Mouse (Mus musculus) embryonic facial prominence, embryonic 13.5 days (tissue): ENCODE measurements around the gene Kank1. TPM values are rescaled to one million over a fixed set of nuclear protein-coding genes. Genes with fewer than 3 reads are reported as not detected.

Source experiments
- ATAC-seq: fragments of 200-750 bp; cut with Nextera tagmentation; 2 replicates; pipeline ENCODE4 v1.8.0; 2017; ENCODE audit warnings: low read depth; ENCODE audit not compliant: insufficient number of reproducible peaks, insufficient read depth, low FRiP score, low TSS enrichment
- H3K27ac ChIP-seq: fragments of 300-500 bp; sonication (generic); 2 replicates; pipeline ENCODE4 v1.5.1; 2015; ENCODE audit warnings: moderate library complexity, mild to moderate bottlenecking, inconsistent platforms
- H3K27me3 ChIP-seq: fragments of 300-500 bp; sonication (generic); 2 replicates; pipeline ENCODE4 v1.6.1; 2015; ENCODE audit warnings: mild to moderate bottlenecking, inconsistent platforms
- H3K36me3 ChIP-seq: fragments of 300-500 bp; sonication (generic); 2 replicates; pipeline ENCODE4 v1.6.1; 2015; ENCODE audit warnings: mild to moderate bottlenecking, inconsistent platforms
- H3K4me1 ChIP-seq: fragments of 300-500 bp; sonication (generic); 2 replicates; pipeline ENCODE4 v1.6.1; 2015; ENCODE audit warnings: inconsistent platforms
- H3K4me2 ChIP-seq: fragments of 300-500 bp; sonication (generic); 2 replicates; pipeline ENCODE4 v1.6.1; 2015; ENCODE audit warnings: moderate library complexity, mild to moderate bottlenecking, inconsistent platforms
- H3K4me3 ChIP-seq: fragments of 300-500 bp; sonication (generic); 2 replicates; pipeline ENCODE4 v1.5.1; 2015; ENCODE audit warnings: mild to moderate bottlenecking, inconsistent platforms
- H3K9ac ChIP-seq: fragments of 300-500 bp; sonication (generic); 2 replicates; pipeline ENCODE4 v1.6.1; 2015; ENCODE audit warnings: mild to moderate bottlenecking, inconsistent platforms
- H3K9me3 ChIP-seq: fragments of 300-500 bp; sonication (generic); 2 replicates; pipeline ENCODE4 v1.6.1; 2016; ENCODE audit warnings: inconsistent platforms
- WGBS: fragments of 180-500 bp; shearing (Covaris S2); methylation state at CpG from one replicate; pipeline ENCODE4 v1.1.7; 2015; ENCODE audit warnings: mixed read lengths; 5-methylcytosine and 5-hydroxymethylcytosine counted together
- polyA plus RNA-seq: library from polyadenylated mRNA; unstranded; fragments of >200 nt; fragmentation: Nextera tagmentation; extraction: Ambion mirVana; gene quantifications from 2 replicates; pipeline ENCODE4 v1.2.1, GENCODE M21; 2015

The Kank1 gene
- polyA plus RNA-seq, 1 experiment from 2014 or later = 22.0 TPM

- H3K36me3 ChIP-seq = peaks cover 28% of the 10 kb centered on the region
- no peaks in the 10 kb centered on the region for H3K27me3 ChIP-seq
- ATAC-seq = no peak
- H3K4me1 ChIP-seq = peaks cover 24% of the 10 kb centered on the region
- H3K4me3 ChIP-seq = no peak overlapping the region
- no peak overlapping the region for H3K9ac ChIP-seq
- no peak overlapping the region for H3K4me2 ChIP-seq
- H3K27ac ChIP-seq = no peak overlapping the region
- 58% methylated on average over 7 of the region's 7 CpGs for WGBS
- no peaks in the 10 kb centered on the region for H3K9me3 ChIP-seq
Observed at GRCm38 (mm10) chr19:25434345-25434744, 197.6 kb downstream of the Kank1 start.

GRCm38 (mm10) chr19:25434795-25435194 is 198.0 kb downstream of the Kank1 start:
- no peak overlapping the region for H3K4me3 ChIP-seq
- no peaks in the 10 kb centered on the region for H3K9me3 ChIP-seq
- H3K36me3 ChIP-seq = peaks cover 28% of the 10 kb centered on the region
- ATAC-seq = no peak
- no peaks in the 10 kb centered on the region for H3K27me3 ChIP-seq
- H3K9ac ChIP-seq = no peak overlapping the region
- H3K27ac ChIP-seq = no peak overlapping the region
- 60% methylated on average over 6 of the region's 6 CpGs for WGBS
- H3K4me2 ChIP-seq = no peak overlapping the region
- H3K4me1 ChIP-seq = peaks cover 24% of the 10 kb centered on the region

- Histone ChIP-seq H3K36me3 (peaks cover 25% of the 10 kb centered on the region), H3K4me1 (peaks cover 24% of the 10 kb centered on the region), H3K4me3 (no peak overlapping the region), H3K4me2 (no peak overlapping the region), H3K27me3 (no peaks in the 10 kb centered on the region), H3K9ac (no peak overlapping the region), H3K27ac (no peak overlapping the region), H3K9me3 (no peaks in the 10 kb centered on the region)
- WGBS = 75% methylated on average over 5 of the region's 5 CpGs
- no peak for ATAC-seq
Observed at GRCm38 (mm10) chr19:25435412-25435811, 198.6 kb downstream of the Kank1 start.

- no peaks in the 10 kb centered on the region for H3K9me3 ChIP-seq
- no peaks in the 10 kb centered on the region for H3K27me3 ChIP-seq
- H3K9ac ChIP-seq = no peak overlapping the region
- H3K4me2 ChIP-seq = no peak overlapping the region
- H3K4me1 ChIP-seq = peaks cover 24% of the 10 kb centered on the region
- ATAC-seq = no peak
- H3K4me3 ChIP-seq = no peak overlapping the region
- 70% methylated on average over 4 of the region's 4 CpGs for WGBS
- H3K27ac ChIP-seq = no peak overlapping the region
- H3K36me3 ChIP-seq = peaks cover 17% of the 10 kb centered on the region
Observed at GRCm38 (mm10) chr19:25436175-25436574, 199.4 kb downstream of the Kank1 start.

- Histone ChIP-seq H3K4me1 (peaks cover 24% of the 10 kb centered on the region), H3K36me3 (peaks cover 14% of the 10 kb centered on the region; the same call in 1 of the 2 replicates), H3K4me2 (no peak overlapping the region), H3K4me3 (no peak overlapping the region), H3K9me3 (no peaks in the 10 kb centered on the region), H3K9ac (no peak overlapping the region), H3K27me3 (no peaks in the 10 kb centered on the region), H3K27ac (no peak overlapping the region)
- 82% methylated on average over 20 of the region's 20 CpGs for WGBS
- ATAC-seq = 0 out of 2 replicates have a peak, but pooled peaks have one; percentile 56
Observed at GRCm38 (mm10) chr19:25436789-25437650, 200.2 kb downstream of the Kank1 start.

GRCm38 (mm10) chr19:25438246-25438645 is 201.5 kb downstream of the Kank1 start:
- no peaks in the 10 kb centered on the region for H3K27me3 ChIP-seq
- no peaks in the 10 kb centered on the region for H3K9me3 ChIP-seq
- no peak overlapping the region for H3K4me2 ChIP-seq
- peaks cover 24% of the 10 kb centered on the region for H3K4me1 ChIP-seq
- H3K9ac ChIP-seq = no peak overlapping the region
- peaks cover 5% of the 10 kb centered on the region; the same call in 1 of the 2 replicates for H3K36me3 ChIP-seq
- ATAC-seq = no peak
- no peak overlapping the region for H3K27ac ChIP-seq
- 87% methylated on average over 6 of the region's 6 CpGs for WGBS
- no peak overlapping the region for H3K4me3 ChIP-seq

- no peak for ATAC-seq
- Histone ChIP-seq H3K4me1 (peaks cover 18% of the 10 kb centered on the region), H3K36me3 (no peaks in the 10 kb centered on the region), H3K9me3 (no peaks in the 10 kb centered on the region), H3K4me2 (no peak overlapping the region), H3K4me3 (no peak overlapping the region), H3K27me3 (no peaks in the 10 kb centered on the region), H3K27ac (no peak overlapping the region), H3K9ac (no peak overlapping the region)
- 80% methylated on average over 6 of the region's 6 CpGs for WGBS
Observed at GRCm38 (mm10) chr19:25439807-25440206, 203.0 kb downstream of the Kank1 start.

- H3K9ac ChIP-seq = no peak overlapping the region
- WGBS = 80% methylated on average over 4 of the region's 4 CpGs
- ATAC-seq = no peak
- no peaks in the 10 kb centered on the region for H3K27me3 ChIP-seq
- no peaks in the 10 kb centered on the region for H3K9me3 ChIP-seq
- H3K4me2 ChIP-seq = no peak overlapping the region
- peaks cover 14% of the 10 kb centered on the region for H3K4me1 ChIP-seq
- no peak overlapping the region for H3K4me3 ChIP-seq
- H3K27ac ChIP-seq = no peak overlapping the region
- H3K36me3 ChIP-seq = no peaks in the 10 kb centered on the region
Observed at GRCm38 (mm10) chr19:25440736-25441135, 204.0 kb downstream of the Kank1 start.

GRCm38 (mm10) chr19:25445054-25445453 is 208.3 kb downstream of the Kank1 start:
- no peak for ATAC-seq
- no peak overlapping the region for H3K4me3 ChIP-seq
- no peaks in the 10 kb centered on the region for H3K9me3 ChIP-seq
- 21% methylated on average over 7 of the region's 7 CpGs for WGBS
- H3K4me1 ChIP-seq = no peaks in the 10 kb centered on the region; the same call in 1 of the 2 replicates
- H3K9ac ChIP-seq = no peak overlapping the region
- H3K27ac ChIP-seq = no peak overlapping the region
- no peaks in the 10 kb centered on the region for H3K27me3 ChIP-seq
- H3K36me3 ChIP-seq = no peaks in the 10 kb centered on the region
- H3K4me2 ChIP-seq = no peak overlapping the region

GRCm38 (mm10) chr19:25445842-25446241 is 209.1 kb downstream of the Kank1 start:
- Histone ChIP-seq H3K9ac (no peak overlapping the region), H3K27me3 (no peaks in the 10 kb centered on the region), H3K27ac (no peak overlapping the region), H3K9me3 (no peaks in the 10 kb centered on the region), H3K36me3 (no peaks in the 10 kb centered on the region), H3K4me2 (no peak overlapping the region), H3K4me1 (no peaks in the 10 kb centered on the region; the same call in 1 of the 2 replicates), H3K4me3 (no peak overlapping the region)
- 53% methylated on average over 8 of the region's 8 CpGs for WGBS
- no peak for ATAC-seq

- Histone ChIP-seq H3K9me3 (no peaks in the 10 kb centered on the region), H3K36me3 (no peaks in the 10 kb centered on the region), H3K9ac (no peak overlapping the region), H3K4me1 (no peaks in the 10 kb centered on the region; the same call in 1 of the 2 replicates), H3K27me3 (no peaks in the 10 kb centered on the region), H3K4me2 (no peak overlapping the region), H3K4me3 (no peak overlapping the region), H3K27ac (no peak overlapping the region)
- 65% methylated on average over 2 of the region's 2 CpGs for WGBS
- no peak for ATAC-seq
Observed at GRCm38 (mm10) chr19:25446683-25447082, 209.9 kb downstream of the Kank1 start.

- no peaks in the 10 kb centered on the region for H3K27me3 ChIP-seq
- H3K4me1 ChIP-seq = no peaks in the 10 kb centered on the region
- H3K9ac ChIP-seq = no peak overlapping the region
- no peak overlapping the region for H3K4me3 ChIP-seq
- no peaks in the 10 kb centered on the region for H3K9me3 ChIP-seq
- no peak overlapping the region for H3K4me2 ChIP-seq
- no peak overlapping the region for H3K27ac ChIP-seq
- no peaks in the 10 kb centered on the region for H3K36me3 ChIP-seq
- ATAC-seq = no peak
- 58% methylated on average over 5 of the region's 5 CpGs for WGBS
Observed at GRCm38 (mm10) chr19:25447373-25447772, 210.6 kb downstream of the Kank1 start.
